Mouse (Mus musculus): ENCODE data around the gene Tut1.
"Not testable (repeated sequence)": the region's sequence is repeated elsewhere in the genome, so short reads cannot be mapped to it uniquely, and the experiment has no call there.

The Tut1 gene

DNA sequence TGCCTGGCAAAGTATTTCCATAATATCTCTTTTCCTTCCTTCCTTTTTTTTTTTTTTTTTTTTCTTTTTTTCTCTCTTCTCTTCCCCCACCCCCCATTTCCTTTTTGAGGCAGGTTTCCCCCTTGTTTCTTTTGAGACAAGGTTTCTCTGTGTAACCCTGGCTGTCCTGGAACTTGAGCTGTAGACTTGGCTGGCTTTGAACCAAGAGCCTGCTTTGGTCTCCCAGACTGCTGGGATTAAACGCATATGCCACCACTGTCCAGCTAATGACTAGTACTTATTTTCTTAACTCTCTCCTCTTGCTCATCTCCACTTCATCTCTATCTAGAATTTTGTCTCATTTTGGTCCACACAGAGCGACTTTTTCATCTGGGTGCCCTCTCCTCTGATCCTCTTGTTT is 10.6 kb upstream of the Tut1 start:
- DNase-seq, result no peak

DNA sequence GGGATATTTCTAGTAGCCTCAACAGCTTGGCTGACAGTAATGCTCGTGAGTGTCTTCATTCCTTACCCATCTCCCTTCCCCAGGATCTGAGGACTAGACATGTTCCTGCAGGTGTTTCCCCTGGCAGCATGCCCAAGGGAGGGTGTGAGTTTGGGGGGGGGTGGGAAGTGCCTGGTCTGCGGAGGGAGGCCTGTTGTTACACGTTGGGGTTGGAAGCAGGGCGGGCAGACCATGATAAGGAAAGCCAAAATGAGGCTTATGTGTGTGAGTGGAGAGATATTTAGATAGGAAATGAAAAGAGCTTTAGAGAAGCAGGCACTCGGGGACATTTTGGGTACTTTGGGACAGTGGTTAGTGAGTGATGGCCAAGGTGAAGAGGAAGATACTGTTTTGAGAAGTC is 9.6 kb upstream of the Tut1 start:
- no peak for DNase-seq

DNA sequence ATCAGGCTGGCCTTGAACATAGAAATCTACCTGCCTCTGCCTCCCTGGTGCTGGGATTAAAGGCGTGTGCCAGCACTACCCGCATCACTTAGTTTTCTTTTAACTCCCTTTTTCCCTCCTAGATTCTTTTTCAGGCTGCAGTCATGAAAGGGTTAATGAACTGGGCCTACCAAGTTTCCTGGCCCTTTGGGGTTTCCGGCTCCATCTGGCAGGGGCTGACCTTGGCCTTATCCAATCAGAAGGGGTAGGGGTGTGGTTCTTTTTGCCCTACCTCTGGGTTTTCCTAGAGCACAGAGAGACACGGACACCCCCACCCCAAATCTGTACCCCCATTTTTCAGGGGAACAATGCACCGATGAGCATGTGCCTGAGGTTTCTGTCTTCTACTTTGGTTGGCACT is 8.9 kb upstream of the Tut1 start:
- peak; percentile 78 for DNase-seq

DNA sequence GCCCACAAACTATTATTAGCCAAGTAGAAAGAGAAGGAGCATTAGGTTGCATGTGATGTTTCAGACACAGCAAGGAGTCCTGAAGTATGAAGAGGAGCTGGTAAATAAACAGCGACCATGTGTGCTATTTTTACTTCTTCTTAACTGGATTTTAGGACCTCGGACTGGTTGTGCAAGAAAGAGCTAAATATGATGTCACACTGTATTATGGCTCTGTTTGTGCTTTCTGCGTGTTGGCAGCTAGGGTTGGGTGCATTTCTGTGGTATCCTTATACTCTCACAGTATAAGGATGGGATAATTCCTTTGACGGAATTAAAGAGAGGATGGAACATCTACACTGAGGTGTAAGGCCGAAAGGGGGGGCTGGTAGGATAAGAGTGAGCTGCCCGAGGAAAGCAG is 8.4 kb upstream of the Tut1 start:
- DNase-seq, result no peak

DNA sequence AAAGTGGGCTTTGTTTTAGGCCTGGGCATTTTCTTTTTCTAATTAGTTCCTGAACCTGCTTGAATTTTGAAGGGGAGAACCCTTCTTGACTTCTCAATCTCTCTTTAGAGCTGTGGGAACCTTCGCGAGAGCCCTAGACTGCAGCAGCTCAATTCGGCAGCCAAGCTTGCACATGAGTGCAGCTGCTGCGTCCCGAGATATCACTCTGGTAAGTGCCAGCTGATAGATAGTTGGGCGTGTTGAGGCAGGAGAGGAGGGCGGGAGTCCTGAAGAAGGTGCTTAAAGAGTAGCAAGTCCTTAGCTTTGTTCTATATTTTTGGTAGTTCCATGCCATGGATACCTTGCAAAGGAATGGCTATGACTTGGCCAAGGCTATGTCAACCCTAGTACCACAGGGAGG is 6.7 kb upstream of the Tut1 start:
- DNase-seq, result no peak

DNA sequence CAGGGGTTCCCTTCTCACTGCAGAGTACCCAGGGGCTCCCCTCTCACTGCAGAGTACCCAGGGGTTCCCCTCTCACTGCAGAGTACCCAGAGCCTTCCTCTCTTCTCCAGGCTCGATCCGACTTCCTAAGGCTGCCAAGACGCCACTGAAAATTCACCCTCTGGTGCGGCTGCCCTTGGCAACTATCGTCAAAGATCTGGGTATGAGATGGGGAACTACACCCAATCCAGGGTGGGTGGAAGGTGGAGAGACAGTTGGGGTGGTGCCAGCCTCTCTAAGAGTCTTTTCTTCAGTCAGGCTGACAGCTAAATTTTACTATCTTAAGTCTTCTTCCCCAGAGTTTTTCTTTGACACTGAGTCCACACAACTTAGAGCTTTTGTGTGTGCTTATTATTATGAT is 3.5 kb upstream of the Tut1 start:
- no peak for DNase-seq

DNA sequence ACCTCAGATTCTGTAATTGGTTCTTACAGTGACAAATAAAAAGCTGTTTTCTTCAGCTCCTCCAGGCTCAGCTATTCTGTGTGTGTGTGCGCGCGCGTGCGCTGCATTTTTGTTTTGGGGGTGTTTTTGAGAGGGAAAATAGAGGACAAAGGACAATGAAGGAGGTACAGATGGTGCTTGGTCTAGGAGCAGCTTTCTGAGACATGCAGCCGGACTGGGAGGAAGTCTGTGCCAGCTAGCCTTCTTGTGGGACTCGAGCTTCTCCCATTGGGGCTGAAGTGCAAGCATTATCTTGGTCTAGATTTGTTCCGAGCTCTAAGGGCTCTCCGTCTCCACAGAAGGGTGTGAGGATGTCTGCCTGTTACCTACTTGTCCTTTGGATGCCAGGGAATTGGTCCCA is 1.4 kb upstream of the Tut1 start:
- DNase-seq, result no peak

DNA sequence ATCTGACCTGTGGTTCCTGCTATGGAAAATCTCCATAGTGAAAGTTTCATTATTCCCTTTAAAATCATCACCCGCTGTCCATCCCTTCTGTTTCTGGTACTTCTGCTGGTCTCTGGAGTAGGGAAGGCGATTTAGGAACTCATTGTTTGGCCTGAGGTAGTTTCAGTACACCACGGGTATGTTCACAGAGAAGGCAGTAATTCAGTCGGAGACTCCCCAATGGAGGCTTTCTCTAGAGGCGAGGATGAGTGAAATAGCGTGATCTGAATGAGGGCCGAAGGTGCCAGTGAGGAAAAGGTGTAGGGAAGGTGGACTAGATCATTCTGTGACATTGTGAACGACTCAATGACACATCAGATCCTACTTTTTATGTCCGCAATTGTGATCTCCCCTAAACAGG is 524 bp downstream of the Tut1 start:
- DNase-seq, result no peak

DNA sequence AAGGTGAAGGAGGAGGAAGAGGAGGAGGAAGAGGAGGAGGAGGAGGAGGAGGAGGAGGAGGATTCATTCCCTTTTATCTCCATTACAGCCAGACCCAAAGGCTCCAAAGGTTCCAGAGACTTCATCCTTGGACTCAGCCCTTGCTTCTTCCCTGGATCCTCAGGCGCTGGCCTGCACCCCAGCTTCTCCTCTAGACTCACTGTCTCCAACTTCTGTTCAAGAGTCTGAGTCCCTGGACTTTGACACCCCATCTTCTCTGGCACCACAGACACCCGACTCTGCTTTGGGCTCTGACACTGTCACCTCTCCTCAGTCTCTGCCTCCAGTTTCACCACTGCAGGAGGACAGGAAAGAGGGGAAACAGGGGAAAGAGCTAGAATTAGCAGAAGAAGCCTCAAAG is 8.6 kb downstream of the Tut1 start:
- DNase-seq, result no peak

DNA sequence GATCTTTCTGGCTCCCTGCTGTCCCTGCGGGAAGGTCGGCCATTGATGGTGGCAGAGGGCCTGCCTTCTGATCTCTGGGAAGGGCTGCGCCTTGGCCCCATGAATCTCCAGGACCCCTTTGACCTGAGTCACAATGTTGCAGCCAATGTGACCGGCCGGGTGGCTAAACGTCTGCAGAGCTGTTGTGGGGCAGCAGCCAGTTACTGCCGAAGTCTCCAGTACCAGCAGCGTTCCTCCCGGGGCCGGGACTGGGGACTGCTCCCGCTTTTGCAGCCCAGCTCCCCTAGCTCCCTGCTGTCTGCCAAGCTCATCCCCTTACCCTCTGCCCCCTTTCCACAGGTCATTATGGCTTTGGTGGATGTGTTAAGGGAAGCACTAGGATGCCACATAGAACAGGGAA is 11.4 kb downstream of the Tut1 start:
- DNase-seq, result peak; percentile 20

DNA sequence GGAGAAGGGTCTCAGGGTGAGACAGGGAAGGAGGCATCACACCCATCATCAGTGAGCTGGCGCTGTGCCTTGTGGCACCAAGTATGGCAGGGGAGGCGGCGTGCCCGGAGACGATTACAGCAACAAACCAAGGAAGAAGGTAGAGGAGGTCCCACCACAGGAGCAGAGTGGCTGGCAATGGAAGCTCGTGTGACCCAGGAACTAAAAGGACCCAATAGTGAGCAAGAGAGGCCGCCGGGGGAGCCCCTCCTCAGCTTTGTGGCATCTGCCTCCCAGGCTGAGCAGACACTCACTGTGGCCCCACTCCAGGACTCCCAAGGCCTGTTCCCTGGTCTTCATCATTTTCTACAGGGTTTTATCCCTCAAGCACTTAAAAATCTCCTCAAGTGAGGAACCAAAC is 12.1 kb downstream of the Tut1 start:
- peak; percentile 33 for DNase-seq

DNA sequence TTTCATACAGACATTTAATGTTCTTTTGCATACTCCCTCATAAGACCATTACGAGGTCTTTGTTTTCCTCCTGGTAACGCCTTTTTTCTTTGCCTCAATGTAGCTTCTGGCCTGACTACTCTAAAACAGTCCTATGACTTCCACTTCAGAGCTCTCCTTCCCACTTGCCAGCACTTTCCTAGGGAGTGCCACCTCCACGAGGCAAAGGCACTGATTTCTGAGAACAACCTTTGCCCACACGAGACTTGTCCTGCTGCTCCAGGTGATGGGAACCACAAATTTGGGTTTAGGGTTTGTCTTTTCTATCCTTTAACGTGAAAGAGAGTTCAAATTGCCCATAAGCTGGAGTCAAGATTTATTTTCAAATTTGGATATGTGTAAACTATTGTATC is 12.5 kb downstream of the Tut1 start:
- DNase-seq, result no peak

DNA sequence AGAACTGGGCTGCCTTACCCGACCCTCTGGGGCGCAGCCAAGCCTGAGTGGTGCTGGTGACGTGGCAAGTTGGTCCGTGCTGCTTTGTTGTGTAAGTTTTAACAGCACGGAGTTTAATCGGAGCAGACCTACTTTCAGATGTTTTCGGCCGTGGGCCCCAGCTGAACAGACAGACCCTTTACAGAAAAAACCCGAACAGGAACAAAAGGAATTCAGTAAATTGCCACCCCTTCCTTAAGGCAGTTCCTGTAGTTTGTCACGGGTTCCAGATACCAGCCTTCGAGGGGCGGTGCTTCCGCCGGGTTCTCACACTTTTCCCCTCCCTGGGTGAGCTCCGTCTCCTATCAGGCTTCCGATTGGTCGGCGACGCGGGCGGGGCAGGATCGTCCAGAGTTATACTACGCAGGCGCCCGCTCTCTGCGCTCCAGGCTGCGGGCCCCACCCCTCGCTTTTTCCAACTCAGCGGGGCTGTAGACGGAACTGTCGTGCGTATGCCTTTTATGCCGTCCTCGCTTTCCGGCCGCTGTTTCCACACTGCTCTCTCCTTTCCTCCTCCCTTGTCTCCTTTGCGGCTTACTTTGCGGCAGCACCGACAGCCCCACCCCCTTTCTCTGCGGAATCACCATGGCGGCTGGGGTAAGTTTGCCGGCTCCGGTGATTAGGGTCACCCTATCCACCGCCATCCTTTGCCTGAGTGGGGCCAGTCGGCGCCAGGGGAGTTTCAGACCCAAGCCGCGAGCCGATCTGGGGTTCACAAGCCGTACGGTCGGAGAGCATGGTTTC is 13.1 kb downstream of the Tut1 start, which contains the start of gene Eef1g:
TSS of gene Eef1g (plus strand) at position 452 of the 783 bp plus-strand sequence.
- DNase-seq, result peak; percentile 97

DNA sequence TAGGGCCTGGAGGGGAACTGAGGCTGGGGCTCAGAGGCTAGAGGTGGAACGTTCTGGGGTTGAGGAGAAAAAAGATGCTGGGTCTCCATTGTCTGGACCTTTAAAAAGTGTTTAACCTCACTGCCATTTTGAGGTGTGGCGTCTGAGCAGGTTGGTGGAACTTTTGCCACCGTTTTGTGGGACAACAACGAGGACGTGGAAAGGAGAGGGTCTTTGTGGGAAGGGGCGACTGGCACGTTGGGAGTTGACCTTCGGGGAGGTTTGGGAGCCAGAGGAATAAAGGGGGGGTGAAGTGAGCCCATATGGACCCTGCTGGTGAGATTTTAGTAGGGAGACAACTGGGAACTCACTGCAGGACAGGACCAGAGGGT is 13.7 kb downstream of the Tut1 start:
- DNase-seq, result no peak

DNA sequence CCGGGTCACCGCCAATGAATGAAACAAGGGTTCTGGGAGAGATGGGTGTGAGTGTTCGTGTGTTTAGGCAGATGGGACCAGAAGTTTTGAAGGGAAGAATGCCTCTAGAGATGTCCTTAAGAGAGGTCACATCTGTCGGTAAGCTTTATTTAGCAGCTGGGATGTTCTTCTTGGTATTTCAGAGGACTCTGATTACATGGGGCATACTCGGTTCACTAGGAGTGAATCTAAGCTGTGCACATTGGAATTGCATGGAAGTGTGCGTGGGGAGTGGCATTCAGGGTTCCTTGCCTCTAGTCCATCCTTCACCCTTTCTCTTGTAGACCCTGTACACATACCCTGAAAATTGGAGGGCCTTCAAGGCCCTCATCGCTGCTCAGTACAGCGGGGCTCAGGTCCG is 14.2 kb downstream of the Tut1 start:
- no peak for DNase-seq

DNA sequence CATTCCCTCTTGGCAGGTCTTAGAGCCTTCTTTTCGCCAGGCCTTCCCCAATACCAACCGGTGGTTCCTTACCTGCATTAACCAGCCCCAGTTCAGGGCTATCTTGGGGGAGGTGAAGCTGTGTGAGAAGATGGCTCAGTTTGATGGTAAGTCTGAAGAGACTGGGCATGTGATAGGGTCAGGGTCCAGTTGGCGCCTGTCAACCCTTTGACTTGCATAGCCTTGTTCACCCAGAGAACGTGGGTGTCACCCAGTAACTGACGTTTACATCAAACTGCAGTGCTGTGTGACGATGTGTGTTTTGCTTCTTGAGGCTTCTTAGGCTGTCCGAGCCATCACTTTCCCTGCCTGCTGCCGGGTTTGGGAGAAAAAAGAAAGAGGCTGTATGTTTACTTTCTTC is 18.8 kb downstream of the Tut1 start:
- not testable (repeated sequence) for DNase-seq

DNA sequence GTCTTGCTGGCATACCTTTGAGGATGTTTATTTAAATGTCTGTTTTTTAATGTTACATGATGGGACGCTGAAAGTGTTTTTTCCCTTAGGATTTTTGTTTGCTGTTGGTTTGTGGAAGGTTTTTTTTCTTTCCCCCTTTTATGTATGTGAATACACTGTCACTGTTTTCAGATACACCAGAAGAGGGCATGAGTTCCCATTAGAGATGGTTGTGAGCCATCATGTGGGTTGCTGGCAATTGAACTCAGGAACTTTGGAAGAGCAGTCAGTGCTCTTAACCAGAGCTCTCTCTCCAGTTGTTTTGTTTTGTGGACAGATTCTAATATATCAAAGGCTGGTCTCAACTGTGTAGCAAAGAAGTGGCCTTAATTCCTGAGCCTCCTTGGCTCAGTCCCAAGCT is 21.0 kb downstream of the Tut1 start:
- no peak for DNase-seq

DNA sequence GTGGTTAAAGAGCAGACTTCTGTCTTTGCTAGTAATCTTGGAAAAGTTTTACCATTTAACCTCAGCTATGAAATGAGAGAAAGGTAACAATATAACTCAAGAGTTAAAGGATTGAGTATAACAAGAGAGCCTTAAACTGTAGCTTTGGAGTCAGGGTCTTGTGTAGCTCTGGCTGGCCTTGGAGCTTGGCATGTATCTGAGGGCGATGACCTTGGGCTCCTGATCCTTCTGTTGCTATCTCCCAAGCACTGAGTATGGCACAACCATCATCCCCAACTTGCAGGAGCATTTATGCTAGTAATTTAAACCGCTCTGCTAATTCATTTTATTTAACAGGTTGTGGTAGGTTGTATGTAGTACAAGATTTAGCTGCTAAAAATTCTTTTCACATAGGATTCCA is 21.8 kb downstream of the Tut1 start:
- no peak for DNase-seq

DNA sequence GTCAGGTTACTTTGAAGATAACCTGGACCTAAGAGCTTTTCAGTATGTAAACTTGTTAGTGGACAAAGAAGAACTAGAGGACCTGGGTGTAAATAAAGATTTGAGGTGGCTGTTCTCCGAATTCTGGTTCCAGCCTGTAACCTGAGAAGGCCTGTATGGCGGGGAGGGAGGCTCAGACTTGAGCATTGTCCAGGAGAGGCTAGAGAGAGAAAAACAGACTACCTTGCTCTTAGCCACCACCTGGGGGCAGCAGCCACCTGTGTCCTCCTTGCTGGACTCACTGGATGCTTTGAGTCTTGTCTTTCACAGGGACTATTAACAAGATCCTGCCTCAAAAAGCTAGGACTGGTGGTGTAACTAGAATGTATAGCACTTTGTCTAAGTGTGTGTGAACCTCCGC is 22.9 kb downstream of the Tut1 start:
- peak; percentile 70 for DNase-seq

DNA sequence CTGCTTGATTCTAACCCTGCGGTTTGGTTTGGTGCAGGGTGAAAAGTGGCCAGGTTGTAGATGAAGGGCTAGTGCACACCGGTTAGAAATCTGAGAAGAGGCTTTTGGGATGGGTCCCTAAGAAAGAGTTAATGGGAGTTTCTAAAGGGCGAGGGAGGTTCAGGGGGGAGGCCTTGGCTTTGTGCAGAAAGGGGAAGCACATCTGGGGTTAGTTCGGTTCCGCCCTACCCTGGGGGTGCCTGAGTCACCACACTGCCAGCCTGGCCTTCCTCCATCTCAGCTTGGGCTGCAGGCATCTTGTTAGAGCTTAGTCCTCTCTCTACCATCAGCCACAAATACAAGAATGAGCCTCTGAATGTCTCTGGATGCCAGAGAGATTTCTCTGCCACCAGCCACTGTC is 27.1 kb downstream of the Tut1 start:
- no peak for DNase-seq

DNA sequence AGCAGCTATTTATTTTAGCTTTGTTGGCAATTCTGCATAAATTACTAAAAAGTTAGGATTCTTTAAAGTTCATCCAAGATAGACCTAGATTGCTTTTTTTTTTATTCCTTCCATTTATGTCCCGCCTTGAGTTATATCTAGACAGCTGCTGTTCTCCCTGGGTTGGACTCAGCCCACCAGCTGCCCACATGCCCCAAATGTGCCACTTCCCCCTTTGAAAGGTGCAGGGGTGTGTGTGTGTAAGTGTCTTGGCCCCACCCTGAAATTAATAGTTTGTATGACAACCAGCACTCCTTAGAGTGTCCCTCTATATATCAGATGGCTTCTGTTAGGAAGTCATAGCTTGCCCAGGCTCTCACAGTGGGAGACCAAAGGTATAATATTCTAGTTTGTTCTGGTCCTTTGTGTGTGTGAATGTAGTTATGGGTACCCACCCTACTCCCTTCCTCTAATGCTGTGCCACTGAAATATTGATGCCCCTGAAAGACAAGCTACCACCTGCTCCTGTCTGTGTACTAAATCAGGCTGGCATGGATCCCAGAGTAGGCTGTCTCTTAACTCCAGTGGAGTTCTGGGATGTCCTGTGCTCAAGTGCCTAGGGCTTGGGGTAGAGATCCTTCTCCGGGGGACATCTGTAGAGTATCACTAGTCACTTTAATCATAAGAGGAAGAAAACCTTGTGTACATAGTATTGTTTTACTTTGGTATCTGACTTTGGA is 28.0 kb downstream of the Tut1 start:
- DNase-seq, result no peak

DNA sequence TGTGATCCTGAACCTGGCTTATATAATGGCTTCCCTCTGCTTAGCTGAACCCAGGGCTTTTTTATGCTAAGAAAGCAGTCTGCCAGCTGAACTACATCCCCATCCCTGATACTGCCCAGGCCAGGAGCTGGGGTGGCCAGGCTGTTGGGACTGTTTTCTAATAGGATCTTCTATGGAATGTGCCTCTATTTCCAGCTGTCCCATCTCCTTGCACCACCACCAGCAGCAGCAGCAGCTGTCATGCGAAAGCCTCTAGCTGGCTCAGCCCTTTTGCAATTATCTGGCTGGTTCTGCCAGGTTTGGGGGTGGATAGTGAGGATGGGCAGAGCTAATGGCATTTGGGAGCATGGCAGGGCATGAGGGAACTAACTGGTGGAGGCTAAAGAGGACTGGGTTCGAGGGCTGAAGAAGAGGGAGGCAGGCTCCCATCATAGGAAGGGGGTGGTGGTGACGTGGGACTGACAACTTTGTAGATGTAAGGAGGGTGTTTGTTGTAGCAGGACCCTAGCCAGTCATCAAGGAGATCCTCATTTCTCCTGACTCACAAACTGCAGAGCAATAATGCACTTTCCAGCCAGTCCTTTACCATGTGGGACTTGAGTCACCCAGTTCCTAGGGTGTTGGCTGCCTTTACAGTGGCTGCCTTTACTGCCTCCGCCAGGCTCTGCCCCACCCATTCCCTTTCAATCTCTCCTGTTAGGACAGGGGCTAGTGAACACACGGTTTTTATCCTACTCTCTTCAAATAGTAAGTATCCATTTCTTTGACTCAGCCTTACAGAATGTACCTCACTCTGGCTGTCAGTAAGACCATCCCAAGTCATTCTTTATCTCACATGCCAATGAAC is 28.9 kb downstream of the Tut1 start:
- DNase-seq, result no peak

DNA sequence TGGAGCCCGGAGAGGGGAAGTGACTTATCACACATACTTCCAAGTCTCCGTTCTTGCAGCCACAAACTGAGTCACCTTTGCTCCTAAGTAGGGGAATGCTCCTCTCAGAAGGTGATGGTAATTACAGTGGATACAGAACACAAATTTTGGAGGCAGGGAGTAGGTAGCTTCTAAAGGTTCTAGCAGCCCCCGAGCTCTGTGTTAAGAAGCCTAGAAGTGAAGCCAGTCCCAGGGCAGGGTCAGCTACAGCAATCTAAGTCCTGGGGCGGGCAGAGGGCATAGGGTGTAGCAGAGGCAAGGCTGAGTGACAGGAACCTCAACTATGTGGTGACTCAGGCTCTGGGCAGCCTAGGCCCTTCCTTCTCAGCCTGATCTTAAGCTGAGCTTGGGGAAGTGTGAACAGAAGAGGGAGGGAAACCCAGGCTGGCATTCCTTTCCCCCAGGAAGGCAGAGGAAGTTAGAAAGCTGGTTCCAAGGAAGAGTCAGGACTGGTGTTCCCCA is 29.6 kb downstream of the Tut1 start:
- DNase-seq, result no peak

All from thymus, postnatal 4 days (tissue).